Mouse (Mus musculus) brain, embryonic 14.5 days (tissue): ENCODE measurements around the gene Efl1.

ENCODE experiments used
- CTCF ChIP-seq: fragments of 200-500 bp; IDR thresholded peaks from 2 replicates; pipeline ENCODE4 v1.5.1; 2012; ENCODE audit warnings: inconsistent platforms, mild to moderate bottlenecking, moderate library complexity, borderline replicate concordance; ENCODE audit not compliant: insufficient read depth, insufficient read length; ENCODE audit errors: extremely low read depth
- POLR2A ChIP-seq: fragments of 200-500 bp; IDR thresholded peaks from 2 replicates; pipeline ENCODE4 v1.6.1; 2012; ENCODE audit warnings: mild to moderate bottlenecking, inconsistent platforms, borderline replicate concordance; ENCODE audit not compliant: poor library complexity, insufficient read depth, insufficient read length, severe bottlenecking; ENCODE audit errors: extremely low read depth

- TF ChIP-seq CTCF, result no peak
- no peak for TF ChIP-seq POLR2A
Measured at GRCm38 (mm10) chr7:82688736-82689135, 40.3 kb downstream of the Efl1 start.
